Mouse (Mus musculus) mouse trophoblast stem cell (cell line): ENCODE results near the gene C2cd4d.

Source experiments
- in situ Hi-C, 2 experiments: fragments of 300-500 bp; cut with MseI, MboI; formaldehyde crosslinking; loops; 2 replicates in 1 of 2; 3 replicates in 1 of 2; pipeline ENCODE4 v1.15.1; 2025

Gene C2cd4d

DNA sequence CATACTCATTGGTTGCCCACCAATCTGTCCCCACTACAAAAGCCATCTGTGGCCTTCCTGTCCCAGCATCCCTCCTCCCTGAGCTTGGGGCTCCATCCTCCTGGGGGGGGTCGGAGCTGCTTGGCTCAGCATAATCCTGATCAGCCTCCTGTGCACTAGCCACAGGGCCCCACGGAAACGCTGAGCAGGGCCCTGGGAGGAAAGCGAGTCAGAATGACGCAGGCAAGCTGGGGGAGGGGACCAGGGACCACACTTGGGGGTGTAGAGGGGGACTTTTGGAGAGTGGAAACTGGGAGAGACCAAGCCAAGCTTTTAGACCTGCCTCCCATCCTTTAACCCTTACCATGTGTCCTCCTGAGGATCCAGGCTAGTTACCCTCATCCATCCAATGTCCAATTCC, 13.6 kb downstream of the C2cd4d start:
- in situ Hi-C loops = no loop called here

DNA sequence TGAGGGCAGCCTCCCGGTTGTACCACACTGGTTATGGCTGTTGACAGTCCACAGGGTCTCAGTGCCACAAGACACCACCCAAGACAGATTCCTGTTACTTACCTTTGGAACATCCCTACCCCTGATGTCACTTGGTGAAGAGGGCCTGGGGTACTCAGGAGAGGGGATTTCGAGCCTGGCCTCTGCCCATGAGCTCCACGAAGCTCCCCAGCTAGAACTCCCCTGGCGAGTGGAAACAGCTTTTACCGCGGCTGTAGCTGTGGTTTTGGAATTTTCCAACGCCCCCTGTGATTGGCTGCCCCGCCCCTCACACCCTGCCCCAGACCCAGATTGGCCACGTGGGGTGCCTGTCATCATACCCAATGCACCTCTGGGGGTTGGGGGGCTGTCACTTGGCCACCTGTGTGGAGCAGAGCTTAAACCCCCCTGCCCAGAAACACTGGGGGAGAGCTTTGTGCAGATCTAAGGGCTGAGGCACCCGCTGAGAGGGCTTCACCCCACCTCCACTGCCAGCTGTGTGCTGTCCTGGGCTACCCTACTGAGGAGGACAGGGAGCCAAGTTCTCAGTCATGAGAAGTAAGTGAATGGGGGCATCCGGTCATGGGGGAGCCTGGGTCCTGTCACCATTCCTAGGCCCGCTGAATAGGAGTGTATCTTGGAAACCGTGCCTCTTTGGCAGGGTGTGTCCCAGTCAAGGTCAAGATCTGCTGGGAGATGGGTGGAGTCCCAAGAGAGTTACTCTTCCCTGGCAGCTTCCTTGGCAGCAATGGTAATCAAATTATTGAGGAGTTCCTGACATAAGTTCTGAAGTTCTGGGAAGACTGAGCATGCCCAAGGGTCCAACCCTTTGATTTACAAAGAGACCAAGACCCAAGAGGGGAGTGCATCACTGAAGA, 15.0 kb downstream of the C2cd4d start:
- in situ Hi-C loops = no loop called here

GRCm38 (mm10) chr3:94379831-94380510, 17.7 kb downstream of the C2cd4d start:
- in situ Hi-C loops = no loop called here

DNA sequence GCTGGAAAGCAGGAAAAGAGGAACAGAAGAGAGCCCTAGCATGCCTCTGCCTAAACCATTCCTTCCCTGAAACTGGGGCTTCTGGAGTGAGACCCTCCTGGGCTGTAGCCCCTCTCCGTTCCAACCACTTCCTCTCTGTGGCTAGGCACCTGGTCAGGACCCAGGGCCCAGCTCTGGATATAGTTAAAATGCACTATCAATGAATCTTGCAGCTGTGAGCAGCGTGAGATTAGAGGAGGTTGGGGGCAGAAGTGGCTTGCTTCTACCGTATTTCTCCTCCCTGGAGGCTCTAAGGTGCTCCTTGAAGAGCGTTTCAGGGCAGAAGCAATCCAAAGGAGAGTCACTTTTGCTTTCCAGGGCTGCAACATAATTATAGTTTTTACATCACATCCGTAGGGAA, 20.1 kb downstream of the C2cd4d start:
- in situ Hi-C loops = no loop called here

GRCm38 (mm10) chr3:94383476-94383875, 21.2 kb downstream of the C2cd4d start:
- in situ Hi-C loops = no loop called here

- in situ Hi-C loops = no loop called here
Measured at GRCm38 (mm10) chr3:94386671-94387070, 24.4 kb downstream of the C2cd4d start.

GRCm38 (mm10) chr3:94387391-94387790, 25.2 kb downstream of the C2cd4d start:
- in situ Hi-C loops = no loop called here

DNA sequence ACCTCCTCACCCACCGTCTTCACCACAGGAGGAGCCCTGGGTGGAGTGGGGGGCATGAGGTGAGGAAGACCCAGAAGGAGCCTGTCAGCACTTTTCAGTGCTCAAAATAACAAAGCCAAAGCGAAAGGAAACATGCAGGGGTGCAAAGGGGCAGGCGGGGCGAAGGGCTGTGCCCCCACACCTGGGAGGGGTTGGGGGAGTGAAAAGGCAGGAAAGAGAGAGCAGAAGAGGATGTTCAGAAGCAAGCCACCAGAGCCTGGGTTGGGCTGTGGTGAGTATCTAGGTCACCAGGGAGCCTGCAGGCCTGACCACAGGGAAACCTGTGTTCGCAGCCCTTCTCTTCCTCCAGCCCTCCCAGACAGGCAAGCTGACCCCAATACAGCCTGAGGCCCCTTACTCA, 25.8 kb downstream of the C2cd4d start:
- in situ Hi-C loops = no loop called here

- in situ Hi-C loops = no loop called here
Measured at GRCm38 (mm10) chr3:94389420-94389819, 27.2 kb downstream of the C2cd4d start.

DNA sequence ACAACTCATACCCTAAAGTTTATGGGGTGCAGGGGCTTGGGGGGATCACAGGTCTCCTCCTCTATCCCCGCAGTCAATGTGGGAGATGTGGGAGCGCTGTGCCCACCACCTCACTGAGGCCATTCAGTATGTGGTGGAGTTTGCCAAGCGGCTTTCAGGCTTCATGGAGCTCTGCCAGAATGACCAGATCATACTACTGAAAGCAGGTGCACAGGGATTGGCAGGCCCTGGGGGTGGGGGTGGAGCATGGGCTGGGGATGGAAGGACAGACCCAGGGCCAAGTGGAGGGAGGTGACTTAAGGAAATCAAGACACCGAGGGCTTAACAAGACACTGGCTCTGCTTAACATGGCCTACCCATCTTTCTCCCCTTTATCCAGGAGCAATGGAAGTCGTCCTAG, 28.8 kb downstream of the C2cd4d start:
- in situ Hi-C loops = no loop called here

- in situ Hi-C loops = no loop called here
Measured at GRCm38 (mm10) chr3:94392128-94392527, 29.9 kb downstream of the C2cd4d start.

DNA sequence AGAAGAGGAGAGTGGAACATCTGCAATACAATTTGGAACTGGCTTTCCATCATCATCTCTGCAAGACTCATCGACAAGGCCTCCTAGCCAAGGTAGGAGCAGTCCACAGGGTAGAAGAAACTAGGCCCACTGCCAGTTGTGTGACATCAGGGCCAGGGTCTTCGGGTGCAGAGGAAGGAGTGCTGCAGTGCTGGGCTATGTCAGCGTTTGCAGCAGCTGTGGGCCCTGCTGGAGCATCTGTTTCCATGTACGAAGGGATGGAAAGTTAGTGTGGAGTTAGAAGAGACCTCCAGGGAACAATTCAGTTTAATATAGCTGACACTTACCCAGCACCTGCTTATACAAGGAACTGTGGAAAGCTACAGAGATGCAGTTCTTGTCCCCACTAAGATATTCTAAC, 30.8 kb downstream of the C2cd4d start:
- in situ Hi-C loops = no loop called here

- in situ Hi-C loops = no loop called here
Measured at GRCm38 (mm10) chr3:94396336-94396735, 34.1 kb downstream of the C2cd4d start.

GRCm38 (mm10) chr3:94396851-94397250, 34.6 kb downstream of the C2cd4d start:
- in situ Hi-C loops = no loop called here

- in situ Hi-C loops = no loop called here
Measured at GRCm38 (mm10) chr3:94398217-94398616, 36.0 kb downstream of the C2cd4d start, which contains the start of gene Lingo4. Lingo4 (plus strand) TSS chr3:94398517.

DNA sequence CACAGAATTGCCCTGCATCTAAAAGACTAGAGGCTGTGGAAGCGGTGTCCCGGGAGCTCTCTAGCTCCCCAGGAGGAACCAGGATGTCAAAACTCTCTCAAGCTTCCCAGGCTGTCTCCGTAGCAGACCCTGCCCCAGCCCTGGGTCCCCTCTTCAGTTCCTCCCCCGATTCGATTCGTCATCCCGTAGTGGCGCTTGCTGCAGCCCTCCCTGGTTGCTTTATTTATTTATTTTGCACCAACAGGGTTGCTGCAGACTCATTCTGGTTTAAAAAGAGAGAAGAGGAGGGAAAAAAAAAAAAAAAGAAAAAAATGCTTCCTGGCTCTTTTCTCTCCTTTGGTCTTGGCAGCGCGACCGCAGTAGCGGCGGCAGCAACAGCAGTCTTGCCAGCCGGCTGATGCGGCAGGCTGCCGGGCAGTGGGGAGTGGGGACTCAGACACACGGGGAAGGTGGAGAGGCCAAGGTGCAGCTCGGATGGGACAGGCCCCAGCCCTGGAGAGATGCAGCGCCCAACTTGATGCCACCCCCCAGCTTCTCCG, 36.8 kb downstream of the C2cd4d start:
- in situ Hi-C loops = no loop called here

DNA sequence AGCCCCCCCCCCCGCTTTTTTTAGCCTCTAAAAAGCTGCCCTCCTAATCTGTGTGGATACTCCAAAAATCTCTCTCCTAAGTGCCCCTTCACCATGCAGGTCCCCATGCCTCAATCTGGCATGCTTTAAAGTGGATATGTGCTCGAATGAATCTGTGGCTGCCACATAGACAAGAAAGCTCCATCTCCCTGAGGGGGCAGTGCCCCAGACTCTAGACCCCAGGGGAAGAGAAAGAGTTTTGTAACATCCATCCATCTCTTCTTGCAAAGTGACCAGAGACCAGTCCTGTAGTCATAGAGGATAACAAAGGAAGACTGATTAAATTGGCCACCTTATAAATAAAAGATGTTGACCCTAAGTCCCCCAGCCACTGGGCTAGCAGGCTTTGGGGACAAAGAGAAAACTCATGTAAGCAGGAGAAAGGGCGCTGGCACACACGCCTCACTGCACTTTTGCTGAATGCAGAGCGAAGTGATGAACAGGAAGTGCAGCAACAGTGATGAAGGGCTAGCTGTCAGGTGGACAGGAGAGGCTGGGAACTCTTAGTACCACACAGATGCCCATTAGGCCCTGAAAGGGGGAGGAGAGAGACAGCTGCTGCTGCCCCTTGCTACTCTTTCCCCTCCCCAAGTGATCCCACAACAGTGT, 37.5 kb downstream of the C2cd4d start:
- in situ Hi-C loops = no loop called here

- in situ Hi-C loops = no loop called here
Measured at GRCm38 (mm10) chr3:94402451-94402850, 40.2 kb downstream of the C2cd4d start.

DNA sequence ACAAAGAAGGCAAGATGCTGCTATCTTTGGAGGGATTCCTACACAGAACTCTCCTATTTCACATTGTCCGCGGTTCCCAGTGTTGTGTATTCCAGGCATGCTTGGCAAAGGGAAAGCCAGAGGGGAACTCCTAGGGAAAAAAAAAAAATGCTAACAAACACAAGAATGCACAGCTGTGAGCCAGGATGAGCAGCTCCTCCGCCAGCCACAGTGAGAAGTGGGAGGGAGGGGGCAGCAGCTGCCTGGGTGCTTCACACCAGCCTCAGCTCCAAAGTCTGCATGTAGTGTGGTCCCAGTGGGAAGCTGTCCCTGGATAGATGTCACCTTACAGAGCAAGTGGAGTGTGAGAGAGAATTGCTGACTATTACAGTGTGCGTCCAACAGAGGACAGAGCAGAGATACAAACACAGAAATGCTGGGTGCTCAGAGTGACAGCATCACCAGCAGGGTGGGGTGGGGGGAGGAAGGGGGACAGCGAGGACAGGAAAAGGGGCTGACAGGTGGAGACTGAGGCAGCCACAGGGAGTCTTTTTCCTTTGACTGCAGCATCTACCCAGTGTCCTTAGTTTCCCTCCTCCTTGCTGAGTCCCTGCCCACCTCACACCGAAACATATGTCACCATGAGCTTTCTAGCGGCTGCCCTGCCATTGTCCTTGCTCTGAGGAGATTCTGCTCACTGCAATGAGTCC, 42.3 kb downstream of the C2cd4d start:
- in situ Hi-C loops = no loop called here

- in situ Hi-C loops = no loop called here
Measured at GRCm38 (mm10) chr3:94405561-94405960, 43.3 kb downstream of the C2cd4d start.

DNA sequence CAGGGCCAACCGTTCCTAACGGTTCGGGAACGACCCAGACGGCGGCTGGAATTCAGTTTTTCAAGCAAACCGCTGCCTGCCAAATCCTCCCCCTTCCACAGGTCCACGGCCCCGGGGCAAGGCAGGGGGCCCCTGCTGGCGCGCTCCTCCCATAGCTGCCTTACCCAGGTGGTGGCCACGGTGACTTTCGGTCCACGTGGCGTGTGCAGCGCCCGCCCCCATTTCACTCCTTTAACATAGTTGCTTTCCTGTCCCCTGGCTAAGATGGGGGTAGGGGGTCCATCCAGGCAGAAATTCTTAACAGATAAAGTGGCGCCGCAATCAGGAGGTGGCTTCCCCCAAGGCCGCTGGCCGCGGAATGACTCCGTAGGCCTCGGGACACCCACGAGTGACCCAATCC, 50.3 kb downstream of the C2cd4d start:
- in situ Hi-C loops = no loop called here
